Mouse (Mus musculus): ENCODE results near the gene Ferd3l.

Ferd3l gene

GRCm38 (mm10) chr12:33928331-33929192, at the start of gene Ferd3l:
Gene Ferd3l (plus strand): TSS chr12:33928425.
- no peak for DNase-seq

GRCm38 (mm10) chr12:33893956-33894355, 34.3 kb upstream of the Ferd3l start:
- no peak for DNase-seq

DNA sequence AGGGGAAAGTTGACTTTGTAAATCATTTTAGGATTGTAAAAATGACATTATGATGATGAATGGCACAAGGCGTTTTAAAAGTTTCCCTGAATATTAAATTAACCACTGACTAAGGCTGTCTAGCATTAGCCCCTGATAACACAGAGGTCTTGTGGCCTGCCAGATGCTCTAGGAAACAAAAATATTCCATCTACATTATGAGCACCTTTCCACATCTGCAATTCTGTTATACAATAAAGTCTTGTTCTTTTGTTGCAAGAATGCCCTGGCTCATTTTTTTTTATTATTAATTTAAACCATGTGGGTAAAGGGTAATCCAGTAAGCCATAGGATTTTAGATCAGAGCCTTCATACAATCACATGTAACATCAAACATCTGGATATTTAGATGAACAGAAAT, 33.6 kb upstream of the Ferd3l start:
- DNase-seq = no peak

GRCm38 (mm10) chr12:33926751-33927150, 1.5 kb upstream of the Ferd3l start:
- DNase-seq = no peak

DNA sequence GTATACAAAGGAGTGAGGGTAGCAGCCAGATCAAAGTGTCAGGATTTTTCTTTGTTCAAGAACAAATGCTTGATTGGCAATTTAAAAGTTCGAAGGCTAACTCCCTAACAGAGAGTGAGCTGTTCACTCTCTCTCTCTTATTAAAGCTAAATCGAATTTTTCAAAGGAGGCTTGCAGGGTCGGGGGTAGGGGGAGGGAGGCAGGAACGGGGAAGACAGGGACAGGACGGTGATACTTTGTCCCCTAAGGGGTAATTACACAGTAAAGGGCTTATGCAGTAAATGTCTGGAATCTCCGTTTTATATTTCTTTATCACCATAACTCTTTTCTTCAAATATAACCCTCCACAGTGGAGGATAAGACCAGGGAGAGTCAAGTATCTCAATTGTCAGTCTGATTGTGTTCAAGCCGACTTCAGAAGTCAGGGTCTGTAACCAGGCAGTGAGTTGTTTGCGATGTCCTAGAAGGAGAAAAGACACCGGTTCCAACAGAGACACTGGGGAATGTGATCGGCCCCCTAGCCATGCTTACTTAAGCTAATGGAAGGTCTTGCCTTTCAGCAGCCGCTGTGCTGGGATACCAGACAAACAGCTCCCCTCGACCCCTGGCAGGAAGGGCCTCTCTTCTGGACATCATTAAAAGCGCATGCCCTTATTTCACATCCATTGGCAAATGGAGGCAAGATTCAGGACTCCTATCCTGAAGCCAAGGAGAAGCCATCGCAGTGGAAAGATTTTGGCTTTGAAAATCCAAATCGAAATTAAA, 709 bp upstream of the Ferd3l start:
- no peak for DNase-seq

GRCm38 (mm10) chr12:33952843-33953242, 24.6 kb downstream of the Ferd3l start:
- no peak for DNase-seq

- DNase-seq = no peak
Observed at GRCm38 (mm10) chr12:33954931-33955565, 26.8 kb downstream of the Ferd3l start.

DNA sequence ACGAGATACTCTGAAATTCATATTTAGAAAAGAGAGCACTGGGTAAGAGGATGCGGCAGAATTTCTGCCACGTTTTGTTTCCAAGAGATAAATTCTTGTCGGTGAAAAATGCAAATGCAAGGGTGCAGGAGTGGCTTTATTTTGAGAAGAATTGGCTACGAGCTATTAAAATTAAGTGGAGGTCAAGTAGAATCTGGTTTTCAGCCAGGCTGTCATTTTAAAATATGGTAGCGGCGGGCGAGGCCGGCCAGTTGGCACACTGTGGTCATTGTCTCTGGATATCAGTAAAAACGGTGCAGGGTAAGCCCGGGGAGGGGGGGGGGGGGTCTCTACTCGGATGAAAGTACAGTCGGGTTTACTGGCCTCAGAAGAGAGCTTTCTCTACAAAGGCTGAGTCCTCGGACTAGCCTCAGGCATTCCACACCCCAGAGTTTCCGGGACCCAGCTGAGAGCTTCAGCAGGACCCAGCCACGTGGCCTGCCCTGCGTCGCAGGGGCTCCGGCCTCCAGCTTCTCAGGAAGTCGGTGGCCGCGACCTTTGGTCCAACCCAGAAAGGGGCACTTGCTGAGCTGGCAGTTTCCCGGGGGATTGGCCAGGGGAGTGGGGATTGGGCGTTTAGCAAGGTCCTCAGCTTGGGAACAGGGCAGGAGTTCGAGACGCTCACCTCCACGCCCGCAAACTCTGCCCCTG, 27.5 kb downstream of the Ferd3l start:
- no peak for DNase-seq

- DNase-seq = no peak
Observed at GRCm38 (mm10) chr12:33956576-33957399, 28.6 kb downstream of the Ferd3l start.

- DNase-seq = no peak
Observed at GRCm38 (mm10) chr12:33957400-33958240, 29.4 kb downstream of the Ferd3l start, which contains the start of gene Twist1. Gene Twist1 (plus strand): TSS chr12:33957671.

DNA sequence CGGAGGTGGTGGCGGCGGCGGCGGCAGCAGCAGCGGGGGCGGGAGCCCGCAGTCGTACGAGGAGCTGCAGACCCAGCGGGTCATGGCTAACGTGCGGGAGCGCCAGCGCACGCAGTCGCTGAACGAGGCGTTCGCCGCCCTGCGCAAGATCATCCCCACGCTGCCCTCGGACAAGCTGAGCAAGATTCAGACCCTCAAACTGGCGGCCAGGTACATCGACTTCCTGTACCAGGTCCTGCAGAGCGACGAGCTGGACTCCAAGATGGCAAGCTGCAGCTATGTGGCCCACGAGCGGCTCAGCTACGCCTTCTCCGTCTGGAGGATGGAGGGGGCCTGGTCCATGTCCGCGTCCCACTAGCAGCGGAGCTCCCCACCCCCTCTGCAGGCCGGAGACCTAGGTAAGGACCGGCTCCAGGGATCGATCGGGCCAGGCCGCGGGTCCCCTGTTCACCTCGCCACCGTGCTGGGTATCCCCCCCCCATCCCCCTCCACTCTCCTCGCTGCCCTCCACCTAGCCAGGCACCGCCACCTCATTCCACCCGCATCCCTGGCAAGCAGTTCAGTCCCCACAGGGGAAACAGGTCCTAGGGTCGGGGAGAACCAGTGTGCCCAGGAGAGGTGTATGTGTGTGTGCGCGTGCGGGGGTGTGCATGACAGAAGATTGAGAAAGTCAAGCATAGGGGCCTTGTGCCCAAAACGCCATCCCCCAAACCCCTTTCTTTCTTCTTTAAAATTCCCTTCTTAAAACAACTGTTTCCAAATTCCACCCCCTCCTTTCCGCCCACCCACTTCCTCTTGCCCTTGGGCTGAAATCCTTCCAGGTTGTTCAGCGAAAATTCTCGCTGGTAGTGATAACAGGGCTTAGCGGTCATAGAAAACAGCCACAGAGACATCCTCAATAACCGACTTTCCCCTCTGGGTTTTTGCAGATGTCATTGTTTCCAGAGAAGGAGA, 30.3 kb downstream of the Ferd3l start:
- DNase-seq = no peak

- DNase-seq = no peak
Observed at GRCm38 (mm10) chr12:33959206-33959605, 31.0 kb downstream of the Ferd3l start.

GRCm38 (mm10) chr12:33959846-33960245, 31.6 kb downstream of the Ferd3l start:
- no peak for DNase-seq

- DNase-seq = no peak
Observed at GRCm38 (mm10) chr12:33961013-33961412, 32.8 kb downstream of the Ferd3l start.

GRCm38 (mm10) chr12:33962118-33962772, 34.0 kb downstream of the Ferd3l start:
- DNase-seq = no peak

DNA sequence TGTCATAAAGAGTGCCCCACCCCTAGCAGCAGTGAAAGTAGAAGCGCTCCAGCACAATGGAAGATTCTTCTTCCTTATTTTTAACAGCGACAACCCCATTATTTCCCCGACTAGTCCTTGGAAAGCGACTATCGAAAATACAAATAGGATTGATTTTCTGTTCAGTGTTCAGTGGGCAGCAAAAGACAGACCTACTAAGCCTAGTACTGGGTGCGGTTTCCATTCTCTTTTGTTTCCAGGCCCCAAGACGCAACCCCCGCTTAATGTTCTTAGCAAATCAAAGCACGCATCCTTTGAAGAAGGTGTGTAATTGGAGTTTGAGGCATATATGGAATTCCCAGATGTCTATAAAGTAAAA, 34.5 kb downstream of the Ferd3l start:
- DNase-seq = no peak

- no peak for DNase-seq
Observed at GRCm38 (mm10) chr12:33963671-33964369, 35.6 kb downstream of the Ferd3l start.

GRCm38 (mm10) chr12:33964427-33964826, 36.2 kb downstream of the Ferd3l start:
- no peak for DNase-seq
